Mouse (Mus musculus): ENCODE results near the gene Cyp2b19.
A peak's percentile ranks its signal among the peaks of the same experiment; 100 is the strongest.
"Not testable (repeated sequence)": the region's sequence is repeated elsewhere in the genome, so short reads cannot be mapped to it uniquely, and the experiment has no call there.

The Cyp2b19 gene

GRCm38 (mm10) chr7:26756842-26757241 is at the start of gene Cyp2b19:
Gene Cyp2b19 (plus strand): TSS chr7:26757142.
- DNase-seq = no peak

- DNase-seq = no peak
Observed at GRCm38 (mm10) chr7:26711061-26711460, 45.9 kb upstream of the Cyp2b19 start.

- DNase-seq = no peak
Observed at GRCm38 (mm10) chr7:26738940-26739339, 18.0 kb upstream of the Cyp2b19 start.

GRCm38 (mm10) chr7:26743948-26744347 is 13.0 kb upstream of the Cyp2b19 start:
- DNase-seq = no peak

GRCm38 (mm10) chr7:26745486-26745885 is 11.5 kb upstream of the Cyp2b19 start:
- DNase-seq = no peak

- DNase-seq = peak; percentile 70
Observed at GRCm38 (mm10) chr7:26767084-26767483, 10.1 kb downstream of the Cyp2b19 start.

- peak; percentile 80 for DNase-seq
Observed at GRCm38 (mm10) chr7:26769881-26770470, 13.0 kb downstream of the Cyp2b19 start.

GRCm38 (mm10) chr7:26772866-26773586 is 16.1 kb downstream of the Cyp2b19 start:
- DNase-seq = peak; percentile 48

- DNase-seq = peak; percentile 52
Observed at GRCm38 (mm10) chr7:26775866-26776265, 18.9 kb downstream of the Cyp2b19 start.

- peak; percentile 55 for DNase-seq
Observed at GRCm38 (mm10) chr7:26777806-26778205, 20.9 kb downstream of the Cyp2b19 start.

- peak; percentile 84 for DNase-seq
Observed at GRCm38 (mm10) chr7:26778474-26778873, 21.5 kb downstream of the Cyp2b19 start.

- no peak for DNase-seq
Observed at GRCm38 (mm10) chr7:26779799-26780416, 23.0 kb downstream of the Cyp2b19 start.

- no peak for DNase-seq
Observed at GRCm38 (mm10) chr7:26780510-26780909, 23.6 kb downstream of the Cyp2b19 start.

GRCm38 (mm10) chr7:26780998-26781766 is 24.2 kb downstream of the Cyp2b19 start:
- DNase-seq = no peak

- DNase-seq = no peak
Observed at GRCm38 (mm10) chr7:26781767-26782131, 24.8 kb downstream of the Cyp2b19 start.

GRCm38 (mm10) chr7:26783163-26783562 is 26.2 kb downstream of the Cyp2b19 start:
- peak; percentile 92 for DNase-seq

GRCm38 (mm10) chr7:26786013-26786412 is 29.1 kb downstream of the Cyp2b19 start:
- not testable (repeated sequence) for DNase-seq

- DNase-seq = peak; percentile 34
Observed at GRCm38 (mm10) chr7:26789984-26790383, 33.0 kb downstream of the Cyp2b19 start.

GRCm38 (mm10) chr7:26800104-26800503 is 43.2 kb downstream of the Cyp2b19 start:
- no peak for DNase-seq

GRCm38 (mm10) chr7:26800996-26801395 is 44.1 kb downstream of the Cyp2b19 start:
- DNase-seq = no peak

GRCm38 (mm10) chr7:26808592-26808991 is 51.6 kb downstream of the Cyp2b19 start, which contains the start of gene Cyp2g1:
Gene Cyp2g1 (plus strand): TSS chr7:26808892.
- no peak for DNase-seq

Data from heart, adult 11 months (tissue).